9 mouse cellular contexts compared by ENCODE assay signal in genomic region chr16:78375222-78375621, GRCm38 (mm10). TPM values are rescaled to one million over a fixed set of nuclear protein-coding genes. Genes with fewer than 3 reads are reported as not detected.
DNase-seq lines count a peak whose midpoint lies in the region; ATAC-seq lines count a peak whose summit lies in the region.
"Had no signal": no experiment of that assay in that cellular context is flagged by ENCODE, and none has a peak within 500 bp of the region (broad histone marks: within the 10 kb centered on the region; RNA-seq: fewer than 3 reads in every experiment).

No protein-coding gene starts in this region.

- H3K27ac ChIP-seq in heart, embryonic 10.5 days: peak overlapping the region; percentile 99; the same call in 1 of the 2 replicates
- H3K27ac ChIP-seq in forebrain, embryonic 12.5 days: no peak overlapping the region
- H3K27ac ChIP-seq in limb, embryonic 10.5 days: peak overlapping the region; percentile 99; the same call in 1 of the 2 replicates
- H3K27ac ChIP-seq in midbrain, embryonic 14.5 days (replicated peaks; ENCODE audit: low read depth, low read length): no peak overlapping the region
- H3K27ac ChIP-seq: macrophage had no signal

- H3K9me3 ChIP-seq in heart, embryonic 10.5 days: no peaks in the 10 kb centered on the region
- H3K9me3 ChIP-seq in forebrain, embryonic 12.5 days: no peaks in the 10 kb centered on the region
- H3K9me3 ChIP-seq in limb, embryonic 10.5 days (replicated peaks): no peaks in the 10 kb centered on the region
- H3K9me3 ChIP-seq in midbrain, embryonic 14.5 days (ENCODE audit: control insufficient read depth, low read length): no peaks in the 10 kb centered on the region

- H3K4me3 ChIP-seq in heart, embryonic 10.5 days: peak overlapping the region; percentile 98
- H3K4me3 ChIP-seq in forebrain, embryonic 12.5 days (replicated peaks): peak overlapping the region; percentile 91
- peak overlapping the region; percentile 94 for H3K4me3 ChIP-seq in limb, embryonic 10.5 days
- peak overlapping the region; percentile 78 for H3K4me3 ChIP-seq in midbrain, embryonic 14.5 days (replicated peaks; ENCODE audit: low read depth, low read length)

- no peak for DNase-seq in heart, embryonic 10.5 days (ENCODE audit: low spot score)
- no peak for DNase-seq in heart, postnatal 25 days (ENCODE audit: low spot score)
- peak; percentile 6 for DNase-seq in MN1 (ENCODE audit: low spot score)
- DNase-seq in limb, embryonic 10.5 days (ENCODE audit: low spot score): peak; percentile 40
- peak; percentile 20 for DNase-seq in midbrain, embryonic 14.5 days
- DNase-seq in thymus, postnatal 25 days: peak; percentile 43
- no peak for DNase-seq in left cerebral cortex, adult 8-10 months (ENCODE audit: low spot score in 2 of 2)

- H3K4me1 ChIP-seq in heart, embryonic 10.5 days: peaks cover 18% of the 10 kb centered on the region
- peaks cover 17% of the 10 kb centered on the region for H3K4me1 ChIP-seq in forebrain, embryonic 12.5 days
- H3K4me1 ChIP-seq in limb, embryonic 10.5 days: peaks cover 18% of the 10 kb centered on the region
- H3K4me1 ChIP-seq in midbrain, embryonic 14.5 days (ENCODE audit: control insufficient read depth, insufficient read depth, low read length): peaks cover 10% of the 10 kb centered on the region; the same call in 1 of the 2 replicates

- peaks cover 16% of the 10 kb centered on the region for H3K36me3 ChIP-seq in heart, embryonic 10.5 days
- 0 out of 2 replicates have a peak, but pooled peaks cover 6% of the 10 kb centered on the region for H3K36me3 ChIP-seq in forebrain, embryonic 12.5 days (replicated peaks)
- peaks cover 26% of the 10 kb centered on the region for H3K36me3 ChIP-seq in limb, embryonic 10.5 days
- no peaks in the 10 kb centered on the region for H3K36me3 ChIP-seq in midbrain, embryonic 14.5 days (ENCODE audit: control insufficient read depth, insufficient read depth, low read length)

- no peaks in the 10 kb centered on the region for H3K27me3 ChIP-seq in heart, embryonic 10.5 days (ENCODE audit: insufficient read depth, poor library complexity, severe bottlenecking)
- 0 out of 2 replicates have a peak, but pooled peaks cover 3% of the 10 kb centered on the region for H3K27me3 ChIP-seq in forebrain, embryonic 12.5 days
- H3K27me3 ChIP-seq in limb, embryonic 10.5 days (ENCODE audit: low read depth, poor library complexity, severe bottlenecking): no peaks in the 10 kb centered on the region
- no peaks in the 10 kb centered on the region for H3K27me3 ChIP-seq in midbrain, embryonic 14.5 days (ENCODE audit: control insufficient read depth, insufficient read depth, low read length)

- no peak overlapping the region for H3K9ac ChIP-seq in forebrain, embryonic 12.5 days
- no peak overlapping the region for H3K9ac ChIP-seq in midbrain, embryonic 14.5 days (replicated peaks; ENCODE audit: low read length)

- no peak for ATAC-seq in forebrain, embryonic 12.5 days (ENCODE audit: low FRiP score)
- no peak for ATAC-seq in midbrain, embryonic 14.5 days (ENCODE audit: low FRiP score, low TSS enrichment)

- peak overlapping the region; percentile 68 for H3K4me2 ChIP-seq in forebrain, embryonic 12.5 days
- peak overlapping the region; percentile 69 for H3K4me2 ChIP-seq in midbrain, embryonic 14.5 days (ENCODE audit: low read length)

- intact Hi-C loops in heart, postnatal 25 days (cut with DNase I): loop anchor here (5.0 kb wide), 2 partner anchors 52 to 202 kb away; partner anchors contain the start of gene D16Ertd472e

- 46% methylated on average over 10 of the region's 10 CpGs for WGBS in heart, embryonic 10.5 days
- WGBS in forebrain, embryonic 12.5 days: 58% methylated on average over 10 of the region's 10 CpGs
- whole genome bisulfite sequencing in limb, embryonic 10.5 days: 74% methylated on average over 10 of the region's 10 CpGs
- 55% methylated on average over 10 of the region's 10 CpGs for WGBS in midbrain, embryonic 14.5 days

RNA-seq across cellular contexts. Expression of gene Btg3, which starts 1.8 kb away (rescaled TPM):
- 76.6 and 93.9 TPM in 2 replicates for polyA plus RNA-seq in heart, embryonic 10.5 days (2016; fragmentation: Nextera tagmentation; extraction: Ambion mirVana)
- total RNA-seq in heart, postnatal 25 days (2021): 10 to 100 TPM in 1 of 2 experiments, 1 to 10 TPM in 1; 7.1 to 10.2 TPM
- polyA plus RNA-seq in forebrain, embryonic 12.5 days (2016; fragmentation: Nextera tagmentation; extraction: Ambion mirVana): 43.5 and 46.1 TPM in 2 replicates
- polyA plus RNA-seq in limb, embryonic 10.5 days (2016; fragmentation: Nextera tagmentation; extraction: Ambion mirVana): 28.1 and 31.7 TPM in 2 replicates
- 17.1 and 22.9 TPM in 2 replicates for polyA plus RNA-seq in midbrain, embryonic 14.5 days (2014; fragmentation: Nextera tagmentation; extraction: Ambion mirVana)
- total RNA-seq in left cerebral cortex, adult 8-10 months (2022): 10 to 100 TPM in 3 of 4 experiments, 1 to 10 TPM in 1; 9.3 to 13.5 (median 12.5) TPM

Comparison
In these comparisons a context has a peak if more than half of its experiments do, and no peak if none do; other contexts are left out.
1. DNase-seq: peak in MN1 (single experiment), limb, embryonic 10.5 days (single experiment), midbrain, embryonic 14.5 days (single experiment) and thymus, postnatal 25 days (single experiment); none in heart, embryonic 10.5 days (single experiment), heart, postnatal 25 days (single experiment) and left cerebral cortex, adult 8-10 months (0 of 2).
2. H3K27ac ChIP-seq: peak in heart, embryonic 10.5 days (single experiment) and limb, embryonic 10.5 days (single experiment); none in forebrain, embryonic 12.5 days (single experiment) and midbrain, embryonic 14.5 days (single experiment).
3. Peak in every context shown above with its lines, with median percentiles within 50 percentile points of each other: H3K4me3 ChIP-seq.